Mouse (Mus musculus): ENCODE measurements around the gene Ssr3.

Ssr3 gene

DNA sequence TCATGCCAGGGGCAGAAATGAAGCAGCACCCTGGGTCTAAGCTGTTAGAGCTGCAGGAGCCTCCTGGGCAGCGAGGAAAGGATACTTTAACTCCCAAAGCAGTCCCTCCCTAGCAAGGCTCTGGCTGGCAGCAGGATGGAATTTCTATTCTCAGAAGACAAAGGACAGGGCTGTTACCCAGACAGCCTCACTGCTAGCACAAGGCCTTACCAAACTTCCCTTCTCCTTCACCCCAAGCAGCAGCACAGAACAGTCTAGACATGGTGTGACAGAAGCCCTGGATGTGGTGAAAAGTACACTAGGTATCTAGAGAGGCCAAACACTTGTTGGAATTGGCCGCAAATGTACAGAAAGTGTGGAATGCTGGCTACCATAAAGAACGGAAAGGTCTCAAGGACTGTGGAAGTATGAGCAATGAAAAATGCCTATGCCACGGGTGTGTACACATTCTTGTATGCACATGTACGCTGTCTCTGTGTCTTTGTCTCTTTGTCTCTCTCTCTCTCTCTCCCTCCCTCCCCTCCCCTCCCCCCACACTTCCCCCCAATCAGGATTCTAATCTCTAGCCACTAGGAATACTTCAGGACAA, 18.7 kb downstream of the Ssr3 start:
- DNase-seq, result peak; percentile 78

GRCm38 (mm10) chr3:65372552-65372951, 19.9 kb downstream of the Ssr3 start:
- DNase-seq, result peak; percentile 53

- DNase-seq, result peak; percentile 46
Measured at GRCm38 (mm10) chr3:65367944-65368343, 24.5 kb downstream of the Ssr3 start.

DNA sequence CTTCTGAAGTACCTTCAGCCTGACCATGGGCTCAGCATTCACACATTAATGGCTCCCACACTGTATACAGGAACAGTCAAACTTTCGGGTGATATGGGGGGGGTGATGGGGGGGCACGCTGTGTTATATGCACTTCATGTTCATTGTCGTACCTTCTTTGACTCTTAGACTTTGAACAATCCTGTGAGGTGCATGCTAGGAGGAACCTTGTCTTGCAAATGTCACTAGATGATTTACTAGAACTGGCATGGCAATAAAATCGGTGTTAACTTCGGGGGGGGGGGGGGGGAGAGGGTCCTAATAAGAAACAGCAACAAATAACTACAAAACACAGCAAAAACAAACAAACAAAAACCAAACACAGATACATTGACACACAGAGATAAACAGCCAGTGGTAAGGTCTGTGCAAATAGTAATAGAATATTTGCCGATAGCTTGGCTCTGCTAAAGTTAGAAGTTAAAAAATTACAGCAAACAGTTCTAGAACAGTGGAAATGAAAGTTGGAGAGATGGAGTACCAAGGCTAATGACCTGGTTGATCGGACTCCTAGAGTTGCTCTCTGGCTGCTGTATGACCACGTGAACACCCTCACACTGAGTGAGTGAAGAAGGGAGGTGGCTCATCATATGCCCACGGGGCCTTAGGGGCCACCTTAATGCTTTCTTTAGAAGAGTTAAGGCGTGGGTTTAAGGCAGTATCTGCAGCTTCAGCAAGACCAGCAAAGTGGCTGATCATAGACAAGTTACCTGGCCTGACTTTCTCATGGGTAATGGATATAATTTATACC, 26.3 kb downstream of the Ssr3 start:
- DNase-seq, result peak; percentile 51

- DNase-seq, result peak; percentile 62
Measured at GRCm38 (mm10) chr3:65365184-65365583, 27.2 kb downstream of the Ssr3 start.

DNA sequence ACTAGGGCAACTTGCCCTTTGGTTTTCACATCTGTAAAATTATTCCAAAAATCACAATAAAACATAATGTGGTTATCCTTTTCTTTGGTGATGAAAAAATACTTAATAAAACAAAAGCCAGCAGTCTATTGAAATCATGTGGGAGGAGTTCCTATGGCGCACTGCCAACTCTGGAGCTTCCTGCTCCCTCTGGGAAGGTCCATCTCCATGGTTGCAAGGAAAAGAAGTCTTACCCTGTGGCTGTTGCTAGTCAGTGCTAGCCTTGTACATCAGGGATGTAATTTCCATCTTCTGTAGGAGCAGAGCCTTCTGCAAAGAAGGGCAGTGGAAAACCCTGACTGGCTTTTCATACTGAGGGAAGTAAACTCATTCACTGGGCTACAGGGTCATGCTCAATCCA, 29.0 kb downstream of the Ssr3 start:
- DNase-seq, result peak; percentile 96

DNA sequence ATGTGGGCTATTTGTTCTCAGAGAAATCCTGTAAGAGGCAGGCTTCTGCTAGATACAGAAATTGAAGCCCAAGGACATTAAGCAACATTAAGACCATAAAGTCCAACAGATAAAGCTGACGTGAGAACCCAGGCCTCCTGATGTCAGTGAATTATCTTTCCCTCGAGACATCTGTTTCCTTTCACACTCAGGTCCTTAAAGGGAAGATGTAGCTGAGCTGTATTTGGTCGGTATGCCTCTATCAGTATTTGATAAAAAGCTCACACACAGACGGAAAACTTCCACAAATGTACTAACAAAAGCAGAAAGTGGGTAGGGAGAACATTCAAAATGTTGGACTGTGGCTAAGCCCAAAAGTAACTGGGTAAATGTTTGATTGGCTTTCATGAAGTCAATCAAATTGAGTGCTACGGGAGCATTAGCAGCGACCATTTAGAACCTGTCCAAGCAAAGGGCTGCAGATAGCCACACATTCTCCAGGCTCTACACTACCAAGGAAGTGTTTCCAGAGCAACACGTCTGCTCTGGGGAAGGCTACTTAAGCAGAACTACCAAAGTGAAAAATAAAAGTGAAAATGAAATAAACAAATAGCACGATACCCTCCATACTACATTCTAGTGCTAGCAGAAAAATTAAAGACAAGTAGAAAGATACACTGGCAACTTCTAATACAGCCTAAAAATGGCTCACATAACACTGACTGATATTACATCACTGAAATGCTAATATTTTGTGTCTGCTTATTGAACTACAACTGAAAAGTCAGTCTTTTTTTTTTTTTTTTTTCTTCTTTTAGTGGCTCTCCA, 32.1 kb downstream of the Ssr3 start:
- peak; percentile 90 for DNase-seq

DNA sequence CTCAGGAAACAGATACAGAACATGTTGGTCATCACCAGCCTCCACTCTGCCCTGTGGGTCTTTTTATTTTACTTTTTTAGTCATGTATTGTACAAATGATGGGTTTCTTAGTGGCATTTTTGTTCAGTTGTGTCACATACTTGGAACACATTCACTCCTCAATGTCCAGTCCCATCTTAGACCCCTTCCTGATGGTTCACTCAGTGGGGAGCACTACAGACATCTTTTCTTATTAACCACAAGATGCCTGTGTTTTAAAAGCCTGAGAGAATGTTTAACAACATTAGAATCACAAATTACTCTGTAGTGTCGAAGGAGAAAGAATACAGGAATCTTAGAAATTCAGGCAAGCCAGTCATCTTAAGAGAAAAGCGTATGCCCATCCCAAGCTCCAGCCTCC, 33.6 kb downstream of the Ssr3 start:
- peak; percentile 18 for DNase-seq

GRCm38 (mm10) chr3:65358275-65358674, 34.1 kb downstream of the Ssr3 start:
- peak; percentile 91 for DNase-seq

DNA sequence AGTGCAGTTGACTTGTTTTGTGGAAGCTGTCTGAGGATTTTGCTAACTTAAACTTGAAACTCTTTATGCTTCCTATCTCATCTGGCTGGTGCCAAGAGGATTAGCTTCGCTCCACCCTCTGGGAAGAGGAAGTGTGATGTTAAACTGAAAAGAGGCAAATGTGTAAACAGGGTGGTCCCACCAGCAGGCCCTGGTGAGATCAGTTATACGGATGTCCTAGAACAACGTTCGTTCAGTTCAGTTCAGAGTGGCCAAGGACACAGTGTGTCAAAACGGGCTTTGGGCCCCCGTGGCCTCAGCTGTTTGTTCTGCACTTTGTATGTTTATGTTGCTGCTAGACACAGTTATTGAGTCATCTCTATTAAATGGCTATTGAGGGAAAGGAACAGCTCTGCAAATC, 36.9 kb downstream of the Ssr3 start:
- DNase-seq, result peak; percentile 88

DNA sequence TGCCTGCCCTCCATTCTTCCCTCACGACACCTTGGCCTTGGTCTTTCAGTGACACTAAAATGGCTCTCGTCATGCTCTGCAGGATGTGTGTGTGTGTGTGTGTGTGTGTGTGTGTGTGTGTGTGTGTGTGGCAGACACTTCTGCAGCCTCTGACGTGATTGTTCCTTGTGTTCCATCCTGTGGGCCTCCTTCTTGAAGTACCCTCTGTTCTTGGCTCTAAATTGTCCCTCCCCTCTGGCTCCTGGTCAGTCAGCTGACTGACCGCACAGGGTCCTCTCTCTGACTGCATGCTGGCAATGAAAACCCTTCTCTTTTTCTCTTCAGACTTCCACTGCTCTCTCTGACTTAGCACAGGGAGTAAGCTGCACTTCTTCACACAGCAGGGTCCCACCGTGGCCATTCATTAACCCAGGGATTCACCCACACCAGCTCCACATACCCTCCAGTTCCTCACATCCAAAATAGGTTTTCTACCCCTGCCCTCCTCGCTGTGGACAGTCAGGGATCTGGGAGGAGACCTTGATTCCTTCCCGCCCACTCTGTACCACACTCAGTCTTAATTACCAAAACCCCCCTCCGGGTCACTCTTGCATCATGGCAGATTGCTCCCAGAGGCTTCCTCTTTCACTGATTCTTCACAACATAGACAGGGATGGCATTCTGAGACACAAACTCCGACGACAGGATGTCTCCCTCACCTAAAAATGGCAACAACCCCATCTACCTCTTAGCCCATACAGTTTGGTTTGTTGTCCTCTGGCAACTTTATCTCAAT, 39.0 kb downstream of the Ssr3 start:
- peak; percentile 88 for DNase-seq

DNA sequence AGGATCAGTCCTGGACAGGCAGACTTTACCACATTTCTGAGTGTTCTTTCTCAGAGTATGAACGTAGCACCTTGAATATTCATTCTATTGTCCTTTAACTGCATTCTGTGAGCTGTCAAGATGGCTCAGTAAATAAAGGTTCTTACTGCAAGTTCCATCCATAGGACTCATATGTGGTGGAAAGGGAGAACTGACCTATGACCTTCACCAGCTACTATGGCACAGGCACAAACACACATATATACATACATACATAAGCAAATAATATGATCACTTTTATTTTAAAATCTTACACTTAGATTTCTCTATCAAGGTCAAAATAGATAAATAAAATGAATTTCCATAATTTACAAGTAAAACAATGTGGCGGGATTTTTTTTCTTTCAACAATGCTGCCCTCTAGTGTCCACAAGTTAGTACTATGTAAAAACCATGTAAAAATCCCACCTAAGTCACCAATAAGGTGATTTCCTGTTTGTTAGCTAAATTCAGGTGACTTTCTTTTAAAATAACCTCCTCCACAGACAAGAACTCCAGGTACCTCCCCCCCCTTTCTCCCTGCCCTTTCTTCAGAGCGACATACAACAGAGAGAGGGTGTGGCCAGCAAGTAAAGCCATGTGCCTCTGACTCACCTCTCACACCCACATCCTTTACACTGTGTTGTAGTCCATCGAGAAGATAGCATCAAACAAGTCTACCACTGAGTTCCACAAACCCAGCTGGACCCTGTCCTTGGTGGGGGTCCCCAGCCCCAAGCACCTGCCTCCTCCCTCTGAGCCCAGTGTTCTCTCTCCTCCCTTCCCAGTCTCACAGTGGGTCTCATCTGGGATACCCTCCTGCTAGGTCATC, 39.9 kb downstream of the Ssr3 start:
- peak; percentile 86 for DNase-seq

DNA sequence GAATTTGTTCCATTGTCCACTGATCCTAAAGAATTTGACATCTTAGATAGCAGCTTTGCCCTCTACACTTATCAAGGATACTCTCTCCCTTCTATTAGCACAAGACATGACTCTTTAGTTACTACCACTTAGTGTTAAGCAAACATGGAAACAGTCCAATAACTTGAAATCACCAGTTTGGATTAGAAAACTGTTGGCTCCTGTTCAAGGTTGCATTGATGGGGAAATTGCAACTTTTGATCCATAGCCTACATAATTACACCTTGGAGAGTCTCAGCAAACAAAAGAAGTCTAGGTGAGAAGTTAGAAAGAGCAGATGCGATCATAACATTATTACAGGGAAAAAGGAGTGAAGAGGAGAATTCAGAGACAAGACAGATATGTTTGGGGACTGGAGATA, 46.2 kb downstream of the Ssr3 start:
- no peak for DNase-seq

GRCm38 (mm10) chr3:65340173-65340951, 52.1 kb downstream of the Ssr3 start:
- DNase-seq, result peak; percentile 45

DNA sequence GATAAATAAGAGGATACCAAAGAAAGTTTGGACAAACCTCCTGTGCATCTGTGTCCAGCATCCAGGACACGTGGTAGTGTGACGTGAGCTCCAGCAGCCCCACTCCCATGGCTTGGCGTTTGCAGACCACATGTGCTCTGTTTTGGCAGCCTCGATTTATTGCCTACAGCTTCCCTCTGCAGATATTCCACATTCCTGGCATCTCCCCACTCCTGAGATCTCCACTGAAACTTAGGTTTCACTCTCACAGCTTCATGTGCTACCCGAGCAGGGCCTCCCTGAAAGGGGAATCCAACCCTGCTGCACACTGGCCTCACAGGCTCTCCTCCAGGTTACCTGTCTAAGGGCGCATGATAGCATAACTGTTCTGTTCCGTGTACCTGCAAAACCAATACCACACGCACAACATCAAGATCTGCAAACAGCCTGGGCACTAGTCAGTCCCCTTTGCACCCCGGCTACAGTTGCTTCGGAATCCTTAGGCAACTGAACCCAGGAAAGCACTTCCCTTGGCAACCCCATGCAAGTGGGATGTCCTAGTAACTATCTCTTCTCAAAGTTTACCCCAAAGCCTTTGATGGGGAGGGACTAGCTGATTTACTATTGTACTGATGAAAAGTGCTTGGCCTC, 54.5 kb downstream of the Ssr3 start:
- DNase-seq, result peak; percentile 89
